Mouse (Mus musculus) hindbrain, embryonic 11.5 days (tissue): ENCODE measurements around the gene Ier2. TPM values are rescaled to one million over a fixed set of nuclear protein-coding genes. Genes with fewer than 3 reads are reported as not detected.

Experiments
- ATAC-seq: fragments of 200-750 bp; cut with Nextera tagmentation; 2 replicates; pipeline ENCODE4 v1.8.0; 2017; ENCODE audit warnings: mild to moderate bottlenecking, moderate TSS enrichment, moderate library complexity; ENCODE audit not compliant: low FRiP score
- DNase-seq: peaks from one replicate; pipeline ENCODE4 v3.0.0-alpha.2; 2015; ENCODE audit warnings: low spot score
- H3K27ac ChIP-seq: fragments of 300-500 bp; sonication (generic); 2 replicates; pipeline ENCODE4 v1.5.1; 2014; ENCODE audit warnings: mild to moderate bottlenecking, low read depth, low read length
- H3K27me3 ChIP-seq: fragments of 300-500 bp; sonication (generic); 2 replicates; pipeline ENCODE4 v1.6.1; 2014; ENCODE audit warnings: mild to moderate bottlenecking, low read length, moderate library complexity, mixed read lengths; ENCODE audit not compliant: control insufficient read depth, insufficient read depth
- H3K36me3 ChIP-seq: fragments of 300-500 bp; sonication (generic); 2 replicates; pipeline ENCODE4 v1.6.1; 2014; ENCODE audit warnings: mild to moderate bottlenecking, low read length, moderate library complexity, mixed read lengths; ENCODE audit not compliant: control insufficient read depth, insufficient read depth
- H3K4me1 ChIP-seq: fragments of 300-500 bp; sonication (generic); replicated peaks from 2 replicates; pipeline ENCODE4 v1.6.1; 2014; ENCODE audit warnings: low read length, mixed read lengths; ENCODE audit not compliant: control insufficient read depth, insufficient read depth
- H3K4me2 ChIP-seq: fragments of 300-500 bp; sonication (generic); replicated peaks from 2 replicates; pipeline ENCODE4 v1.6.1; 2014; ENCODE audit warnings: mild to moderate bottlenecking, low read depth, low read length
- H3K4me3 ChIP-seq: fragments of 300-500 bp; sonication (generic); 2 replicates; pipeline ENCODE4 v1.5.1; 2014; ENCODE audit warnings: low read depth, low read length
- H3K9ac ChIP-seq: fragments of 300-500 bp; sonication (generic); 2 replicates; pipeline ENCODE4 v1.6.1; 2014; ENCODE audit warnings: low read depth, low read length
- H3K9me3 ChIP-seq: fragments of 300-500 bp; sonication (generic); 2 replicates; pipeline ENCODE4 v1.6.1; 2016; ENCODE audit warnings: low read length; ENCODE audit not compliant: control insufficient read depth
- WGBS: fragments of 180-500 bp; shearing (Covaris S2); extraction: QIAGEN DNeasy Blood & Tissue Kit; methylation state at CpG from one replicate; pipeline ENCODE4 v1.1.7; 2014; 5-methylcytosine and 5-hydroxymethylcytosine counted together
- polyA plus RNA-seq: library from polyadenylated mRNA; unstranded; fragments of >200 nt; fragmentation: Nextera tagmentation; extraction: Ambion mirVana; gene quantifications from 2 replicates; pipeline ENCODE4 v1.2.1, GENCODE M21; 2014

The Ier2 gene
- polyA plus RNA-seq, 1 experiment from 2014 or later = 60.5 TPM

- H3K9me3 ChIP-seq = no peaks in the 10 kb centered on the region
- under 1% methylated on average over 15 of the region's 15 CpGs for WGBS
- peak overlapping the region; percentile 62 for H3K9ac ChIP-seq
- peak overlapping the region; percentile 40 for H3K4me2 ChIP-seq
- peaks cover 14% of the 10 kb centered on the region for H3K4me1 ChIP-seq
- H3K27me3 ChIP-seq = no peaks in the 10 kb centered on the region
- H3K36me3 ChIP-seq = no peaks in the 10 kb centered on the region
- H3K27ac ChIP-seq = peak overlapping the region; percentile 88
- peak overlapping the region; percentile 29 for H3K4me3 ChIP-seq
- DNase-seq (peak; percentile 82), ATAC-seq (peak; percentile 82)
Observed at GRCm38 (mm10) chr8:84655336-84656190, 7.1 kb downstream of the Ier2 start.

- Histone ChIP-seq H3K27me3 (no peaks in the 10 kb centered on the region), H3K9me3 (no peaks in the 10 kb centered on the region), H3K4me3 (no peak overlapping the region), H3K4me2 (no peak overlapping the region), H3K27ac (peak overlapping the region; percentile 88; the same call in 1 of the 2 replicates), H3K4me1 (peaks cover 17% of the 10 kb centered on the region), H3K9ac (no peak overlapping the region), H3K36me3 (no peaks in the 10 kb centered on the region)
- DNase-seq (peak; percentile 39), ATAC-seq (no peak)
- 36% methylated on average over 4 of the region's 4 CpGs for WGBS
Observed at GRCm38 (mm10) chr8:84654597-84654996, 8.1 kb downstream of the Ier2 start.

GRCm38 (mm10) chr8:84653092-84653631 is 9.5 kb downstream of the Ier2 start:
- no peak for DNase-seq
- ATAC-seq = no peak

GRCm38 (mm10) chr8:84650213-84650612 is 12.4 kb downstream of the Ier2 start:
- Histone ChIP-seq H3K9me3 (no peaks in the 10 kb centered on the region), H3K27ac (peak overlapping the region; percentile 67), H3K4me2 (no peak overlapping the region), H3K27me3 (no peaks in the 10 kb centered on the region), H3K9ac (peak overlapping the region; percentile 19; the same call in 1 of the 2 replicates), H3K4me1 (peaks cover 5% of the 10 kb centered on the region; the same call in 1 of the 2 replicates), H3K4me3 (no peak overlapping the region), H3K36me3 (no peaks in the 10 kb centered on the region)
- WGBS = 38% methylated on average over 3 of the region's 3 CpGs
- DNase-seq = no peak
- no peak for ATAC-seq

More at GRCm38 (mm10) chr8:84653092-84653631, 9.5 kb downstream of the Ier2 start:
- H3K27me3 ChIP-seq = no peaks in the 10 kb centered on the region
- H3K9me3 ChIP-seq = no peaks in the 10 kb centered on the region
- no peak overlapping the region for H3K4me3 ChIP-seq
- WGBS = 63% methylated on average over 9 of the region's 9 CpGs
- no peak overlapping the region for H3K4me2 ChIP-seq
- no peak overlapping the region for H3K27ac ChIP-seq
- no peaks in the 10 kb centered on the region for H3K36me3 ChIP-seq
- no peak overlapping the region for H3K9ac ChIP-seq
- peaks cover 17% of the 10 kb centered on the region for H3K4me1 ChIP-seq

- peak overlapping the region; percentile 39 for H3K4me2 ChIP-seq
- DNase-seq (peak; percentile 83), ATAC-seq (peak; percentile 76)
- H3K27ac ChIP-seq = peak overlapping the region; percentile 19; the same call in 1 of the 2 replicates
- H3K27me3 ChIP-seq = no peaks in the 10 kb centered on the region
- no peak overlapping the region for H3K9ac ChIP-seq
- no peaks in the 10 kb centered on the region for H3K9me3 ChIP-seq
- peaks cover 5% of the 10 kb centered on the region; the same call in 1 of the 2 replicates for H3K4me1 ChIP-seq
- peak overlapping the region; percentile 12; the same call in 1 of the 2 replicates for H3K4me3 ChIP-seq
- WGBS = 1% methylated on average over 14 of the region's 14 CpGs
- H3K36me3 ChIP-seq = no peaks in the 10 kb centered on the region
Observed at GRCm38 (mm10) chr8:84647461-84647901, 15.2 kb downstream of the Ier2 start.

- whole genome bisulfite sequencing = 64% methylated on average over 6 of the region's 6 CpGs
- no peak for DNase-seq
- no peak overlapping the region; the same call in 1 of the 2 replicates for H3K27ac ChIP-seq
- H3K4me1 ChIP-seq = peaks cover 5% of the 10 kb centered on the region; the same call in 1 of the 2 replicates
- H3K9me3 ChIP-seq = no peaks in the 10 kb centered on the region
- H3K27me3 ChIP-seq = no peaks in the 10 kb centered on the region
- H3K36me3 ChIP-seq = no peaks in the 10 kb centered on the region
- no peak overlapping the region; the same call in 1 of the 2 replicates for H3K4me2 ChIP-seq
- no peak overlapping the region for H3K4me3 ChIP-seq
- ATAC-seq = peak; percentile 36; the same call in 1 of the 2 replicates
- H3K9ac ChIP-seq = no peak overlapping the region
Observed at GRCm38 (mm10) chr8:84646800-84647199, 15.9 kb downstream of the Ier2 start.

- no peaks in the 10 kb centered on the region for H3K27me3 ChIP-seq
- DNase-seq (no peak), ATAC-seq (no peak)
- no peak overlapping the region for H3K4me2 ChIP-seq
- 0 out of 2 replicates have a peak, but pooled peaks cover 2% of the 10 kb centered on the region for H3K4me1 ChIP-seq
- H3K36me3 ChIP-seq = no peaks in the 10 kb centered on the region
- H3K4me3 ChIP-seq = no peak overlapping the region
- H3K9ac ChIP-seq = no peak overlapping the region
- H3K27ac ChIP-seq = no peak overlapping the region
- 83% methylated on average over 5 of the region's 5 CpGs for WGBS
- no peaks in the 10 kb centered on the region for H3K9me3 ChIP-seq
Observed at GRCm38 (mm10) chr8:84643019-84643418, 19.6 kb downstream of the Ier2 start.

GRCm38 (mm10) chr8:84641578-84642361 is 20.9 kb downstream of the Ier2 start:
- DNase-seq (no peak), ATAC-seq (no peak)
- no peak overlapping the region for H3K4me3 ChIP-seq
- no peaks in the 10 kb centered on the region for H3K4me1 ChIP-seq
- WGBS = 81% methylated on average over 1 of the region's 1 CpGs
- H3K36me3 ChIP-seq = no peaks in the 10 kb centered on the region
- H3K9ac ChIP-seq = no peak overlapping the region
- no peaks in the 10 kb centered on the region for H3K9me3 ChIP-seq
- H3K27ac ChIP-seq = no peak overlapping the region
- no peak overlapping the region for H3K4me2 ChIP-seq
- no peaks in the 10 kb centered on the region for H3K27me3 ChIP-seq
